Mouse (Mus musculus) CD4-positive naive resting alpha-beta T cell, adult 57 days (primary cell): ENCODE results near the gene Rgl1. TPM values are rescaled to one million over a fixed set of nuclear protein-coding genes. Genes with fewer than 3 reads are reported as not detected.

Experiments used
- total RNA-seq: library from RNA; stranded (reverse); gene quantifications from one replicate; pipeline ENCODE4 v1.2.4, GENCODE M21; 2023

The Rgl1 gene
- 6.9 TPM for total RNA-seq

DNA sequence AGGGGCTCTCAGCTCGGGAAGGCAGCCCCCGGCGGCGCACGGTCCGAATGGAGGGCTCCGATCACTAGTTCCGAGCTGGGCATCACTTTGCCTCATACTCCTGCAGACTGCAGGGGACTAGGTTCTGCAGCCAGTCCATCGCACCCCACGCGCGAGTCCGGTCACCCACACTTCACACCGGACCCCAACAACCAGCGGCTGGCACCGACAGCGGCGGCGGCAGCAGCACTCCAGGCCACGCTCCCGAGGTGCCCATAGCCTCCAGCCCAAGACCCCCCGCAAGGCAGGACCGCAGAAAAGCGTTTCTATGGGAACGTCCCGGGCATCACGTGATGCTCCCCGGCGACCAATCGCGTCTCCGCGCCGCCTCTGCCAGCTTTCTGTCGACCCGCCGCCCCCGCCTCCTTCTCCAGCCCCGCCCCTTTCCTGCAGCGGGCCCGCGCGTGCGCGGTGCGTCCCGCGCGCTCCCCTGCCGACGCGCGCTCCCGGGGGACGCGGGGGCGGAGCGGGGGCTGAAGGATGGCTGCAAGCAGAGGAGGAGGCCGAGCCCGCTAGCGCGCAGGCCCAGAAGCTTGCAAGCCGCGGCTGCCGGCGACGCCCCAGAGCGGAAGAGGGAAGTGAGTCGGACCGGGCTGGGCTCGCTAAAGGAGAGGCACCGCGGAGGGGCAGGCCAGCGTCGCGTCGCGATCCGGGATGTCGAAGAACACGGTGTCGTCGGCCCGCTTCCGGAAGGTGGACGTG lies at the start of gene Rgl1, which contains the start of gene Arpc5:
Rgl1 (minus strand) TSS at position 320 of the 741 bp plus-strand sequence.
Arpc5 (plus strand) TSS at position 511 of the 741 bp plus-strand sequence.

DNA sequence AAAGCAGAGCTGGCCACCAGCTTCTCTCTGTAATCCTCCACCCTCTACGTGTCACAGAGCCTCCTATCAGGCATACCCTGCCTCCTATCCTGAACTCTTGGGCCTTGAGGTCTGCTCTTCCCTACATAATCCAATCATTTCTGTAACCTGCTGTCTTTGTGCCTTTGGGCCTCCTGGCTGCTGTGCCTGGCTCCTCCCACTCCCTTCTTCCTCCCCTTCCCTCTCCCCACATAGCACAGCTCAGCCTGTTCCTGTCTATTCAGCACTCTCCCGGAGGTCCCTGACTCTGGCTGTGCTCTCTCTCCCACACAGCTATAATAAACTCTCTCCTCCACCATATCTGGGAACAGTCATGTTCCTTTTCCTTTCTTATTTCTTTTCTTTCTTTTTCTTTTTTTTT lies 33.7 kb upstream of the Rgl1 start, which contains the start of gene Ncf2:
Ncf2 (plus strand) TSS at position 298 of the 400 bp plus-strand sequence.

GRCm38 (mm10) chr1:152750312-152750965 lies 15.7 kb downstream of the Rgl1 start, which contains the start of gene Apobec4:
Gene Apobec4 (plus strand): TSS chr1:152750551.

Other genes starting within 250 kb of the Rgl1 start
- not detected for gene Apobec4, start 15.8 kb downstream of the Rgl1 start, total RNA-seq
- 225 TPM for gene Arpc5, start 191 bp upstream of the Rgl1 start, total RNA-seq
- gene Ncf2, start 33.8 kb upstream of the Rgl1 start, total RNA-seq: 14.8 TPM
- gene Smg7, start 136.3 kb upstream of the Rgl1 start, total RNA-seq: 132 TPM
- 3.9 TPM for gene Nmnat2, start 188.6 kb upstream of the Rgl1 start, total RNA-seq